Mouse (Mus musculus) ovary, adult 18-20 months (tissue): ENCODE results near the gene Snx9.
A peak's percentile ranks its signal among the peaks of the same experiment; 100 is the strongest.

ENCODE experiments used
- DNase-seq: peaks from one replicate; pipeline ENCODE4 v3.0.0; 2022; ENCODE audit warnings: low spot score, mixed read lengths

Snx9 gene

DNA sequence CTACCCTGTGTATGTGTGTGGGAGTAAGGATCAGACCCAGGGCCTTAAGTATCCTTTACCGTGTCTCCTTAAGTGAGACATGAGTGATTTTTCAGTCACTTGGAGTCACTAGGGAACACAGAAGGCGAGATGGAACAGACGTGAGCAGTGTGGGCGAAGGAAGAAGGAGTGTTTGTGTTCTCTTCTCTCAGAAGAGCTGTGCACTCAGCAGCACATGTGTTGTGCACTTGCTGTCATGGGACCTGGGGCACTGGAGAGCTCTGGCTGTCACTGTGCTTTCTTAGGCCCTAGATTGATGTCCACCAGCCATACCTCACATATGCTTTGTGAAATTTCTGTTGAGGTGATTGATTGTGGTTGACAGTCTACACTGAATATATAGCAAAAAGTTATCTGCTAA lies 37.7 kb downstream of the Snx9 start:
- no peak for DNase-seq

GRCm38 (mm10) chr17:5885474-5885873 lies 44.3 kb downstream of the Snx9 start:
- DNase-seq: peak; percentile 25

GRCm38 (mm10) chr17:5886181-5886810 lies 45.2 kb downstream of the Snx9 start:
- no peak for DNase-seq

DNA sequence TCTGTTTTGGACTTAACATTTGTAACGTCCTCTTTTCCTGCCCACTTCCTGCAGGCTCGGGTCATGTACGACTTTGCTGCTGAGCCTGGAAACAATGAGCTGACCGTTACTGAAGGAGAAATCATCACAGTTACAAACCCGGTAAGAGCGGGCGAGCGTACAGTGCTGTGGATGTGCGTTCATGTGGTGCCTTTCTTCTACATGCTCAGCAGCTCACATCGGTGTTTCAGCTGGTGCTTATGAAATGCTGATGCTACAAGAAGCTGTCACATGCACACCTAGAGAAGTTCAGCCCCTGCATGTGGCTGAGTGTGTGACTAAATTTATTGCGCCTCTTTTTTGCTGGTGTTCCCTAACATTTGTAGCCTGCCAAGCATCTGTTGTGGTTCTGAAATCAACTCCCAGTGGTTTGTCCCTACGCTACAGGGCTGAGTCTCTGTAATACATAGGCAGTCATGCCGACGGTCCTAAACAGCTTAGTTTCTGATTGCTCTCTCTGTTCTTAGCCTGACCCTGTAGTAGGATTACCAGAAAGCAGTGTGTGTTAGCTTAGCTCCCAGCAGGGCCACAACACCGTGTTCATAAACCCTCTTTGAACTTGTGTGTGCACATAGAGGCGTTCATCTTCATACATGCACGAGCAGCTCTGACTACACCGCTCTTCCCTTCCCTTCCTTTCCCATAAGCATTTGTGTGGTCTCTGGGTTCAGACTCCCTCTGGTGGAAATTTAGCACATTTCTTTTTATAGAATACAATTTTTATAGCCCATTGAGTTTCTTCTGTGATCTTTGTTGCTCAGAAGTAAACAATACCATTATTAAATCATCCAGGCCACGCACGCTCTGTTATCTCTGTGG lies 46.0 kb downstream of the Snx9 start:
- DNase-seq: no peak

- DNase-seq: peak; percentile 47
Observed at GRCm38 (mm10) chr17:5890429-5890828, 49.3 kb downstream of the Snx9 start.

GRCm38 (mm10) chr17:5891933-5892683 lies 51.0 kb downstream of the Snx9 start:
- DNase-seq: no peak

DNA sequence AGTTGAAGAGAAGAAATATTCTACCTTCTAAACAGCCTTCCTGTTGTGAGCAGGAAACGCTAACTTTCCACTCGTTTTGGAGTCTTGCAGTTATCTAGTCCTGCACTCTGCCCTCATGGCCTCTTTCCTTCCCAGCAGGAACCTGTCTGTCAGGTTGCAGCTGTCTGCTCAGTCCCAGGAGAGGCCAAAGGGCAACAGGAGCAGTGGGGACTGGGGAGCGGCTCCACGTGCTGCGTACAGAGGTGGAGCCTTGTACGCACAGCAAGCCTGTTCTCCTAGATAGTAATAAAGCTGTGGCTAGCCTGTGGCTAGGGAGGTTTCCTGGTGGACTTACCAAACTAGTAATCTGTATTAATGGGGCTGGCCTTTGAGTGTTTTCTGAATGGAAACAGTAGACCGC lies 52.0 kb downstream of the Snx9 start:
- DNase-seq: no peak

GRCm38 (mm10) chr17:5893574-5894148 lies 52.5 kb downstream of the Snx9 start:
- DNase-seq: no peak

DNA sequence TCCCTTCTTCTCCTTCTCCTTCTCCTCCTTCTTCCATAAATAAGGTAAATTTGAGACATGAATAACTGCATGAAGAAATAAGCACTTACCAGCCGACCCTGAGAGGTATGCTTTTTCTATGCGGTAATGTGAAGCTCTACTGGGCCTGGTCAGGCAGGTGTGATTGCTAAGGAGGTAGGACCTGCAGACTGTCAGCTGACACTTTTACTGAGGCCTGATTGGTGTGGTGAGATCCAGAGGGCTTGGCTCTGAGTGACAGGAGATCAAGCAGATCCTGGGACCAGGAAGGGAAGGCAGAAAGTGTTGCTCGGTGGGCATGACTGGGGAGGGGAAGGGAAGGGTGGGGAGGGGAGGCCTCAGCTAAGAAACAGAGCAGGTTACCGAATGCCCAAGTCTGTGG lies 54.9 kb downstream of the Snx9 start:
- no peak for DNase-seq

- DNase-seq: no peak
Observed at GRCm38 (mm10) chr17:5896607-5897006, 55.5 kb downstream of the Snx9 start.

DNA sequence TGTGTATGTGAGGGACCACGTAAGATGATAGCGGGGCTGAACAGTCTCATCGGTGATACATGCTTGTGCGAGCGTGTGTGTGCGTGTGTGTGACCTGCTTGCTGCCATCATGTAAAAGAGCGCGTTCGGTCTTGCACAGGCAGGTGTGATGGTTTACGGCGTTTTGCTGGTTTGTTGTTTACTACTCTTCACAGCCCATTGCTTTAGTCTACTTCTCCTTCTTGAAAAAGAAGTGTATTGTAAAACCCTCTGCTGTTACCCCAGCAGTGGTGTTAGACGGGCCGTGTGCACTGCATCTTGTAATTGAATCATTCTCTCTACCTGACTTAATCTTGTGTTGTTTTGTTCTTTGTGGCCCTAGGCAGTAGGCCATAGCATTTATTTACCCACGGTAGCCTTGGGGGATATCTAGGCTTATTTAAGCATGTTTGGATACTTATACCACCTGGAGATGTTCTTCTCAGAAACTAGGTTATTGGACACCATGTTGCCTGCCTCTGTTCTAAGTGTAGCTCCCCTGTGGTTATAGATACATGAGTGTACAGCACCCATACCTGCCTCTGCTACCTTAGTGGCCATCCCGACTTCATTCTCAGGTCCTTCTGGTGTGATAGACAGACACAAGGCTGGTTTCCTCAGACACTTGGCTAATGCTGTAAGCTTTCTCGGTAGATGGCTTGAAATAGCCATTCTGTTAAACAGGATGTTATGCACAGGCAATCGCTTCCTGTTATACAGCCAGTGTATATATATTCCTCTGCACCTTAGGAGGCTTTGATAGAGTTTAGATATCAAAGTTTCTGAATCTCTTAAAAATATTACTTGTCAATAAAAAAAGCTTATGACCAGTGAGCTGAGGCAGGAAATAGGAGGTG lies 56.4 kb downstream of the Snx9 start:
- no peak for DNase-seq

DNA sequence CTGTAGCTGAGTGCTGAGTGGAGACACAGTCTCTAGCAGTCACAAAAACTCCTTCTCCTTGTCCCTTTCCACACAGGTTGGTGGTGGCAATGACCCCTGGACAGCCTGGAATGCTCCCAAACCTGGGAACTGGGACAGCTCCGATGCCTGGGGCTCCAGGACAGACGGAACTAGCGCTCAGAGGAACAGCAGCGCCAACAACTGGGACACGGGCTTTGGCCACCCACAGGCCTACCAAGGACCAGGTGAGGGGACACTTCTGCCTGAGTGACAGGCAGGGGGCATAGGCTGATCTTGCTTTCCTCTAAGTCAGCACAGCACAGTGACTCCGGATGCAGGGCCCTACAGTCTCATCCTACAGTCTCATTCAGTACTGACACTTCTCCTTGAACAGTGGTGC lies 58.1 kb downstream of the Snx9 start:
- DNase-seq: no peak

DNA sequence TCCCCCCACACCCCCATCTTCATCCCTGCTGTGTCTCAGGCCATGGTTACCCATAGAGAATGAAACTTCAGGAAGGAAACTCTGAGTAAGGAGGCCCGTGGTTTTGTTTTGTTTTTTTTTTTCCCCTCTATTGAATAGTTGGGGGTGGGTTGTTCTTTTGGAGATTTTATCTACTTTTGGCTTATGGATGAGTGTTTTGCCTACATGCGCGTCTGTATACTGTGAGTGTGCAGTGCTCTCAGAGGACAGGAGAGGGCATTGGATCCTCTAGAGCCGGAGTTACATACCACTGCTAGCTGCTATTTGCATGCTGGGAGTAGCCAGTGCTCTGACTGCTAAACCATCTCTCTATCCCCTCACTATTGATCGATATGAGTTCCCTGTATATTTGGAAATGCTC lies 60.3 kb downstream of the Snx9 start:
- DNase-seq: no peak

GRCm38 (mm10) chr17:5903630-5904301 lies 62.6 kb downstream of the Snx9 start:
- no peak for DNase-seq

- no peak for DNase-seq
Observed at GRCm38 (mm10) chr17:5909681-5910080, 68.6 kb downstream of the Snx9 start.

DNA sequence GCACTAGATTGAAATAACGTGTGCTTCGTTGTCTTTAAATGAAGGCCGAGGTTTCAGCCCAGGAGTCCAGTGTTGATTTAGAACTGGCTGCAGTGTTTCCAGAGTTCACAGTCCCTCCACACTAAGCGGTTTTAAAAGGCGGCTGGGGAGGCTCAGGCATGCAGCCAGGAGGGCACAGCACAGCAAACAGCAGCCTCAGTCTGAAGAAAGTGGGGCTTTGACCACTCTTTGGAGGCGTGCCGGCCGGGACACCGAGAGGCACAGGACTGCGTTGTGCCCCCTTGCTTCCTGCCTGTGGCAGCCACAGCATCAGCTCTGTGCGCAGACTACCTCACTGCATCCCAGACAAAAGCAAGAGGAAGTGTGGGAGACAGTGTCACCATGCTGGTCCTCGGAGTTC lies 70.5 kb downstream of the Snx9 start:
- DNase-seq: peak; percentile 41

DNA sequence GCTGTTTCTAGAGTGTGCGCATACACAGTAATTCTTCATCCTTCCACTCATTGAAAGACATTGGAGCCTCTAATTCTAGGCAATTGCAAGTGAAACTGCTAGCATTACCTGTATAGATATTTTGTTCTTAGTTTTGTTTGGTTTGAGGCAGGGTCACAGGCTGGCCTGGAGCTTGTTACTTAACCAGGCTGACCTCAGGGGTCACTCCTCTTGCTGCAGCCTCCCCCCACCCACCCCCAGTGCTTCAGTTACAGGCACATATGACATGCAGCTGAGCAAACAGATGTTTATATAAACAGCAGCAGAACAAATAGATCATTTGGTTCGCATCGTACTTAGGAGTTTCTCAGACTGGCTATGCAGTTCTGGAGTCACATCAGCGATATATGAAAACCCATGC lies 71.7 kb downstream of the Snx9 start:
- DNase-seq: no peak

- DNase-seq: no peak
Observed at GRCm38 (mm10) chr17:5914217-5914616, 73.1 kb downstream of the Snx9 start.

DNA sequence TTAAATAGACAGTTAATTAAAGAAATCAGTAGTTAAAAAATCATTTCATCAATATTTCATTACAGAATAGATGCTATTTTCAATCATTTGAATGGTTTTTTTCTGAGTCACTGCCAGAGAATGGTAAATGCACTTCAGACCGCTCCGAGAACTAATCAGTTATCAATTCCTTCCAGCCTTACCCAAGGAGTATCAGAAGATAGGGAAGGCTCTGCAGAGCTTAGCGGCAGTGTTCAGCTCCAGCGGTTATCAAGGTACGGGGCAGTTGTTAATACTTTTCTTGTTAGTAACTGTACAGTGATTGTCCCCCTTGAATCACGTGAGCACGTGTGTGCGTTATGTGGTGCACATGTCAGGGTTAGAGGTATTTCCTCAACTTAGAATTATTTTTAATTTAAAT lies 80.8 kb downstream of the Snx9 start:
- no peak for DNase-seq

- DNase-seq: no peak
Observed at GRCm38 (mm10) chr17:5923281-5923680, 82.2 kb downstream of the Snx9 start.

GRCm38 (mm10) chr17:5924238-5924637 lies 83.1 kb downstream of the Snx9 start:
- no peak for DNase-seq
